Mouse (Mus musculus) spleen, adult 2 months (tissue): ENCODE data around the gene Dync1i1. TPM values are rescaled to one million over a fixed set of nuclear protein-coding genes. Genes with fewer than 3 reads are reported as not detected.

Source experiments
- DNase-seq, 2 experiments: peaks; one replicate each; pipeline versions ENCODE4 v3.0.0 to v3.0.0-alpha.2; 2012 to 2021; ENCODE audit warnings: low spot score in 2 of 2, low read depth in 1 of 2
- H3K27ac ChIP-seq: fragments of 200-500 bp; 2 replicates; pipeline ENCODE4 v1.5.1; 2012; ENCODE audit warnings: low read length, inconsistent platforms; ENCODE audit not compliant: insufficient read depth
- H3K27me3 ChIP-seq: fragments of 200-500 bp; 2 replicates; pipeline ENCODE4 v1.6.1; 2012; ENCODE audit warnings: mild to moderate bottlenecking, moderate library complexity, low read length, inconsistent platforms; ENCODE audit not compliant: control insufficient read depth, insufficient read depth
- H3K36me3 ChIP-seq: fragments of 200-500 bp; 2 replicates; pipeline ENCODE4 v1.6.1; 2012; ENCODE audit warnings: mild to moderate bottlenecking, low read length, inconsistent platforms; ENCODE audit not compliant: control insufficient read depth, insufficient read depth
- H3K4me1 ChIP-seq: fragments of 200-500 bp; 2 replicates; pipeline ENCODE4 v1.6.1; 2011; ENCODE audit warnings: inconsistent platforms; ENCODE audit not compliant: control insufficient read depth, insufficient read depth, insufficient read length
- H3K4me3 ChIP-seq: fragments of 200-500 bp; 2 replicates; pipeline ENCODE4 v1.5.1; 2011; ENCODE audit warnings: mild to moderate bottlenecking, inconsistent platforms; ENCODE audit not compliant: insufficient read depth, insufficient read length; ENCODE audit errors: extremely low read depth
- CTCF ChIP-seq: fragments of 200-500 bp; IDR thresholded peaks from 2 replicates; pipeline ENCODE4 v1.5.1; 2011; ENCODE audit warnings: mild to moderate bottlenecking, inconsistent platforms; ENCODE audit not compliant: insufficient read depth, insufficient read length, insufficient replicate concordance; ENCODE audit errors: extremely low read depth
- POLR2A ChIP-seq: fragments of 200-500 bp; IDR thresholded peaks from 2 replicates; pipeline ENCODE4 v1.6.1; 2011; ENCODE audit warnings: low read depth, low read length, inconsistent platforms
- WGBS: fragments of 180-500 bp; shearing (Covaris S2); methylation state at CpG from one replicate; pipeline ENCODE4 v1.1.7; 2018; 5-methylcytosine and 5-hydroxymethylcytosine counted together
- polyA plus RNA-seq: library from polyadenylated mRNA; depleted of rRNA; stranded (reverse); fragments of >200 nt; gene quantifications from 2 replicates; pipeline ENCODE4 v1.2.3, GENCODE M21; 2012

Dync1i1 gene
- polyA plus RNA-seq, 1 experiment: 1.6 TPM

- Histone ChIP-seq H3K36me3 (no peaks in the 10 kb centered on the region), H3K4me3 (no peak overlapping the region), H3K27me3 (no peaks in the 10 kb centered on the region), H3K4me1 (no peaks in the 10 kb centered on the region), H3K27ac (no peak overlapping the region)
- WGBS: 79% methylated on average over 4 of the region's 4 CpGs
- no peak for DNase-seq
- TF ChIP-seq CTCF (no peak), POLR2A (no peak)
These were observed 101.6 kb downstream of the Dync1i1 start for GRCm38 (mm10) chr6:5827064-5827463.

GRCm38 (mm10) chr6:5828409-5828974 lies 103.1 kb downstream of the Dync1i1 start:
- no peaks in the 10 kb centered on the region for H3K4me1 ChIP-seq
- WGBS: 88% methylated on average over 14 of the region's 14 CpGs
- no peaks in the 10 kb centered on the region for H3K27me3 ChIP-seq
- no peaks in the 10 kb centered on the region for H3K36me3 ChIP-seq
- H3K4me3 ChIP-seq: no peak overlapping the region
- H3K27ac ChIP-seq: no peak overlapping the region
- no peak for DNase-seq
- TF ChIP-seq POLR2A (no peak), CTCF (no peak)

- WGBS: 23% methylated on average over 9 of the region's 9 CpGs
- no peak for DNase-seq
- no peak overlapping the region for H3K27ac ChIP-seq
- no peaks in the 10 kb centered on the region for H3K4me1 ChIP-seq
- TF ChIP-seq CTCF (no peak), POLR2A (no peak)
- H3K4me3 ChIP-seq: no peak overlapping the region
- no peaks in the 10 kb centered on the region for H3K36me3 ChIP-seq
- no peaks in the 10 kb centered on the region for H3K27me3 ChIP-seq
These were observed 103.7 kb downstream of the Dync1i1 start for GRCm38 (mm10) chr6:5829148-5829547.

- no peaks in the 10 kb centered on the region for H3K27me3 ChIP-seq
- no peaks in the 10 kb centered on the region for H3K36me3 ChIP-seq
- no peak for TF ChIP-seq CTCF
- no peak for TF ChIP-seq POLR2A
- H3K27ac ChIP-seq: no peak overlapping the region
- H3K4me3 ChIP-seq: no peak overlapping the region
- WGBS: 70% methylated on average over 2 of the region's 2 CpGs
- no peaks in the 10 kb centered on the region for H3K4me1 ChIP-seq
- DNase-seq: no peak
These were observed 105.3 kb downstream of the Dync1i1 start for GRCm38 (mm10) chr6:5830717-5831116.

- 92% methylated on average over 3 of the region's 3 CpGs for WGBS
- Histone ChIP-seq H3K27ac (no peak overlapping the region), H3K36me3 (no peaks in the 10 kb centered on the region), H3K27me3 (no peaks in the 10 kb centered on the region), H3K4me1 (no peaks in the 10 kb centered on the region), H3K4me3 (no peak overlapping the region)
- no peak for TF ChIP-seq CTCF
- TF ChIP-seq POLR2A: no peak
- DNase-seq: no peak
These were observed 105.8 kb downstream of the Dync1i1 start for GRCm38 (mm10) chr6:5831233-5831632.

GRCm38 (mm10) chr6:5832838-5833237 lies 107.4 kb downstream of the Dync1i1 start:
- Histone ChIP-seq H3K4me1 (no peaks in the 10 kb centered on the region), H3K4me3 (no peak overlapping the region), H3K27me3 (no peaks in the 10 kb centered on the region), H3K36me3 (no peaks in the 10 kb centered on the region), H3K27ac (no peak overlapping the region)
- DNase-seq: no peak
- 96% methylated on average over 2 of the region's 2 CpGs for WGBS
- TF ChIP-seq POLR2A: no peak
- TF ChIP-seq CTCF: no peak

- Histone ChIP-seq H3K36me3 (no peaks in the 10 kb centered on the region), H3K4me1 (no peaks in the 10 kb centered on the region), H3K27ac (no peak overlapping the region), H3K4me3 (no peak overlapping the region), H3K27me3 (no peaks in the 10 kb centered on the region)
- TF ChIP-seq CTCF (no peak), POLR2A (no peak)
- WGBS: 88% methylated on average over 5 of the region's 5 CpGs
- DNase-seq: no peak
These were observed 117.0 kb downstream of the Dync1i1 start for GRCm38 (mm10) chr6:5842466-5842865.
